Mouse (Mus musculus) T-helper 17 cell (primary cell): ENCODE results near the gene Meioc.

ENCODE experiments used
- in situ Hi-C, 2 experiments: fragments of 300-600 bp; cut with MboI, MseI; formaldehyde crosslinking; loops; 1 replicate in 1 of 2; 2 replicates in 1 of 2; pipeline ENCODE4 v1.15.1; 2025; ENCODE audit warnings: high pct_unique_total_duplicates in 2 of 2

The Meioc gene

DNA sequence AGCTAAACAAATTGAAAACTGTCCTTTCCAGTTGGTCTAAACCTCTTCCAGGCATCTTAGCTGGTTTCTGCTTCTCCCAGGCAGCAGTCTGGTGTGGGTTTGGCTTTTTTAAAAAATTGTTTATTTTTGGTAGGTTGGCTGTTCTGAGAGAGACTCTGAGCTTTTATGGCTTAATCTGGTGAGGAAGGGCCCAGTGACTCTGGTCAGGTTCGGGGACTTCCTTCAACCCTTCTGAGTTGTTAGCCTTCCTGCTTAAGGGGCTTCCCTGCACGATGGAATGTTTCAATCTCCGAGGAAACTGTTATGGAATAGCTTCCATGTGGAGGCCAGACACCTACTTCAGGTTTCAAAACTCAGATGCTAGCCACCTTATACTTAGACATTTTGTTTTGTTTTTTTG, at the start of gene Meioc:
Meioc (plus strand) TSS at position 301 of the 400 bp plus-strand sequence.
- in situ Hi-C loops = no loop called here

DNA sequence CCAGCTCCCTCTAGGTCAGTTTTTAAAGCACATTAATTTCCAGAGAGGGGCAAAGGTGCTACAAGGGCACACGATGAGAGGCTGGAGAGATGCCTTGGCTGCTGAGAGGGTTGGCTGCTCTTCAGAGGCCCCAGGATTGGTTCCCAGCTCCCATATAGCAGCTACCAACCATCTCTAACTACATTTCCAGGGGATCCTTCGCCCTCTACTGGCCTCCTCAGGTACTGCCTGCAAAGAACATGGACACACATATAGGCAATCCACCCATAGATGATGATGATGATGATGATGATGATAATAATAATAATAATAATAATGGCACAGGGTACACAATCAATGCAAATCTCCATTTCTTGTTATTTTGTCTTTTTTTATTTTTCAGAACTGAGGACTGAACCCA, 44.1 kb upstream of the Meioc start:
- in situ Hi-C loops = no loop called here

DNA sequence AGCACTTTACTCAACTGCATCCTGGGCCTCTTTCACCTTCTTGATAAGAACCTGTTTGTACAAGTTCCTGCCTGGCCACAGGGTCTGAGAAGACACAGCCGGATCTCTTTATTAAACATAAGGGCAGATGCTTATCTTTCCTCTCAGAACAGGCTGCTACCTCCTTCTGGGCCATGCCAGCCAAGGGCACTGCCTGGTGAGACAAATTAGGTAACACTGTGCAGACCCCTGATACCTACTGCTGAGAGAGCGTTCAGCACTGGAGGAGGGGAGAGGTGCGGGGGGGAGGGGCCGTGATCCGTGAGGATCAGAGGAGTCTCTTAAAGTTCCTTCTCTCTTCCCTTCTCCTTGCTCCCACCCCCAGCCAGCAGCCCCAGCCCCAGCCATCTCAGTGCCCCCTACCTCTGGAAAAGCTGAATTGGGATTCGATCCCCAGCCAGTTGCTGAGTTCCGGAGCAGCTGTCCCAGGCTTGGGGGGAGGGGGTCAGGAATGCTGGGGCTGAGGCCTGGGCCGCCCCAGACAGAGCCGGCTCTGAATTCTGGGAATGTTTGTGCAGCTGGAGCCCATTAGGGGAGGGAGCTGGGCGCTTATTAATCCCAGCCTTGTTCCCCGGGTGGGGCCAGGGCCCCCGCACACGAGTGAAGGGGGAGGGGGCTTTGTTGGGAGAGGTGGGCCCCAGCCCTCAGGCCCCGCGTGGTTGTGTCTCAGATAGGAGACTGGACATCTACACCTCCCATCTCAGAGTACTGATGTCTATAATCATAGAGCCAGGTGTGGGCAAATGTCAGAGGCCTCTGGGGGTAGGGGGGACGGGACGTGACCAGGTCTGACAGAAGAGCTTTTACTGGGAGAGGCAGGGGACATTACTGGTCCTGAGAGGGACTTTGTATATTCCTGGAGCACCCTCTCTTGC, 39.4 kb upstream of the Meioc start:
- in situ Hi-C loops = no loop called here

GRCm38 (mm10) chr11:102624888-102625407, 38.6 kb upstream of the Meioc start:
- in situ Hi-C loops = no loop called here

- in situ Hi-C loops = no loop called here
These were observed 36.2 kb upstream of the Meioc start for GRCm38 (mm10) chr11:102627171-102627931.

DNA sequence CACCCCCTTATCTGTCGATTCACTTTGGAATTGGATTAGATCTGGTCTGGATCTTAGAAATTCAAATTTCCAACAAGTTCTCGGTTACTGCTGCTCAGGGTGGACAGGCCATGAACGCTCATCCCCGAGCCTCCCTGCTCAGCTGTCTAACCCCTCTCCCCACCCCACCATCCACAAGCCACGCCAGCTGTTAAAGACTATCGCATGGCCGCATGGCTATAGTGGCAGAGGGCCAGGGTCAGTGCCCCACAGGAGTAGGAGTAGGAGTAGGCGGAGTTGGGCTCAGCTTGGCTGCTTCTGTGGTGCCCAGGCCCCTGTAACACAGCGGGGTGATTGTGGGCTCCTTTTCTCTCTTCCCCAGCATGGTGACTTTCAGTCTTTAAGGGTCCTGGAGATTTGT, 35.0 kb upstream of the Meioc start:
- in situ Hi-C loops = no loop called here

GRCm38 (mm10) chr11:102629375-102629774, 34.1 kb upstream of the Meioc start:
- in situ Hi-C loops = no loop called here

DNA sequence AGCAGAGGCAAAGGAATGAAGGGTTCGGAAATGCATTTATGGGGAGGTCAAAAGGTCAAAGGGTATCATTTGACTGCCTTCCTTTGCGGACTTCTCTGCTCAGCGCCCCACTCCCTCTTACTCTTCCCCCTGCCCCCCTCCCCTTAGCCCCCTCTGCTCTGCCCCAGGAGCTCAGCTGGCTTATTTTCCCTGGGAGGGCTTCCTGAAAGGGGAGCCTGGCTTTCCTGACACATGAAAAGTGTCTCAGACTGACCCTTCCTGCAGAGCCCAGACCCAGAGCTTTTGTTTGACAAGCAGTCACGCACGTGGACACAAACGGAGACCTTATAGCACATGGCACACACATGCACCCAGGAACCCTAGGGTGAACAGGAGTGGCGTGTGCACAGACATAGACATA, 32.8 kb upstream of the Meioc start:
- in situ Hi-C loops = no loop called here

GRCm38 (mm10) chr11:102631203-102631602, 32.3 kb upstream of the Meioc start:
- in situ Hi-C loops = no loop called here

- in situ Hi-C loops = no loop called here
These were observed 30.8 kb upstream of the Meioc start for GRCm38 (mm10) chr11:102632725-102633124.

GRCm38 (mm10) chr11:102633379-102633778, 30.1 kb upstream of the Meioc start:
- in situ Hi-C loops = no loop called here

- in situ Hi-C loops = no loop called here
These were observed 26.6 kb upstream of the Meioc start for GRCm38 (mm10) chr11:102636887-102637286.

GRCm38 (mm10) chr11:102643891-102644382, 19.6 kb upstream of the Meioc start:
- in situ Hi-C loops = no loop called here

DNA sequence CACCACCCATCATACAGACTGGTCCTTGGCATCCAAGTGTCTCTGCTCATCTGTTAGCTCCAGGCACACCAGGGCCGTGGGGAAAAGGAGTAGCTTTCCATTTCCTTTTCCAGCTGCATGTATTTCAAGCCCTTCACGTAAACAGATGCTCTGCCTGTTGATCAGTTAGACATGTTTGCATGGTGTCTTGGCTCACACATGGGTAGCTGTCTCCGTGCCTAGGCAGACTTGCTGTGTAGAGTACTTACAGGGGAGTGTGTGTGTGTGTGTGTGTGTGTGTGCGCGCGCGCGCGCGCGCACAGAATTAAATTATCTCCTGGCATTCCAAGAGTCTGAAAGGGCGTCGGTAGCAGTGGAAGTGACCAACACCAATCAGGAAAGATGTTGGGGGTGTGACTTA, 17.3 kb upstream of the Meioc start:
- in situ Hi-C loops = no loop called here

- in situ Hi-C loops = no loop called here
These were observed 15.6 kb upstream of the Meioc start for GRCm38 (mm10) chr11:102647885-102648284.

GRCm38 (mm10) chr11:102651381-102651780, 12.1 kb upstream of the Meioc start:
- in situ Hi-C loops = loop anchor here (5.0 kb wide), 2 partner anchors 64 to 74 kb away; partner anchors contain the start of gene Gm11627 (in 1 of the 2)

DNA sequence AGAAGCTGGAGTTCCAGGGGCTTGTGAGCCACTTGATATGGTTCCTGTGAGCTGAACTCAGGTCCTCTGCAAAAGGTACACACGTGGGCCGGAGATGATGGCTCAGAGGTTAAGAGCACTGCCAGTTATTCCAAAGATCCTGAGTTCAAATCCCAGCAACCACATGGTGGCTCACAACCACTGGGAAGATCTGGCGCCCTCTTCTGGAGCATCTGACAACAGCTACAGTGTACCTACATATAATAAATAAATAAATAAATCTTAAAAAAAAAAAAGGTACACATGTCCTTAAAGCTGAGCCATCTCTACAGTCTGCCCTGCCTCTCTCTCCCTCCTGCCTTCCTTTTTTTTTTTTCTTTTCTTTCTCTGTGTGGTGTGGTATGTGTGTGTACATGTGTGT, 10.7 kb upstream of the Meioc start:
- in situ Hi-C loops = loop anchor here (5.0 kb wide), 2 partner anchors 66 to 76 kb away; partner anchors contain the start of gene Gm11627 (in 1 of the 2)

GRCm38 (mm10) chr11:102655888-102656287, 7.6 kb upstream of the Meioc start:
- in situ Hi-C loops = no loop called here

GRCm38 (mm10) chr11:102656326-102656926, 7.1 kb upstream of the Meioc start:
- in situ Hi-C loops = no loop called here

- in situ Hi-C loops = no loop called here
These were observed 6.6 kb upstream of the Meioc start for GRCm38 (mm10) chr11:102656931-102657330.

DNA sequence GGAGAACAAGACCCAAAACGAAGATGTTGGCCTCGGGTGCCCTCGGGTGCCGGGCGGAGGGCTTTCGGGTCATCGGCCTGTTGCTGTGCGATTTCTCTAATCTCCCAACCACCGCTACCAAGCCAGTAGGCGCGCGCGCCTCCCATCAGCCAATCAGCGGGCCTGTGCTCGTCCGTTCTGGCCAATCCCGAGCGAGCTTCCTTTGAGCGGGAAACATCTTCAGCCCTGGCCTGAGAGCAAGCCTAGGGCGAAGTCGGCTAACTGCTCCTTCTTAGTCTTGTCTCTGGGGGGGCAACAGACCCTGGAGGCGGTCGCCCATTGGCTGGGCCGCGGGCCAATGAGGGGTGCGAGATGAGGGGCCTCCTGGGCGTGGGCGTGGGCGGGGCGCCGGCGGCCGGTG, 1.6 kb downstream of the Meioc start:
- in situ Hi-C loops = no loop called here
